Mouse (Mus musculus) olfactory bulb, adult 2 months (tissue): ENCODE measurements around the gene Rapgef2. TPM values are rescaled to one million over a fixed set of nuclear protein-coding genes. Genes with fewer than 3 reads are reported as not detected.

Source experiments
- H3K27ac ChIP-seq: fragments of 200-500 bp; 2 replicates; pipeline ENCODE4 v1.5.1; 2012; ENCODE audit warnings: low read depth, low read length; ENCODE audit not compliant: insufficient read depth
- H3K4me1 ChIP-seq: fragments of 200-500 bp; 2 replicates; pipeline ENCODE4 v1.6.1; 2012; ENCODE audit warnings: low read length; ENCODE audit not compliant: control insufficient read depth, insufficient read depth
- H3K4me3 ChIP-seq: fragments of 200-500 bp; 2 replicates; pipeline ENCODE4 v1.5.1; 2012; ENCODE audit warnings: mild to moderate bottlenecking, low read depth, low read length, moderate library complexity; ENCODE audit not compliant: insufficient read depth
- CTCF ChIP-seq: fragments of 200-500 bp; IDR thresholded peaks from 2 replicates; pipeline ENCODE4 v1.5.1; 2012; ENCODE audit warnings: low read depth, mild to moderate bottlenecking, low read length, moderate library complexity; ENCODE audit not compliant: insufficient read depth
- POLR2A ChIP-seq: fragments of 200-500 bp; IDR thresholded peaks from 2 replicates; pipeline ENCODE4 v1.6.1; 2012; ENCODE audit warnings: mild to moderate bottlenecking, low read depth, low read length, moderate library complexity; ENCODE audit not compliant: insufficient read depth
- WGBS: fragments of 180-500 bp; shearing (Covaris S2); methylation state at CpG from one replicate; pipeline ENCODE4 v1.1.7; 2018; 5-methylcytosine and 5-hydroxymethylcytosine counted together
- polyA plus RNA-seq: library from polyadenylated mRNA; stranded (reverse); fragments of >200 nt; gene quantifications from 2 replicates; pipeline ENCODE4 v1.2.4, GENCODE M21; 2012; ENCODE audit warnings: low replicate concordance; ENCODE audit not compliant: missing spikeins, insufficient read depth, insufficient read length

Gene Rapgef2
- polyA plus RNA-seq, 1 experiment, result 61.7 TPM

- WGBS, result 44% methylated on average over 7 of the region's 7 CpGs
- TF ChIP-seq CTCF (no peak), POLR2A (no peak)
Observed at GRCm38 (mm10) chr3:79121391-79121790, 164.9 kb downstream of the Rapgef2 start.

GRCm38 (mm10) chr3:79119983-79120382 lies 166.3 kb downstream of the Rapgef2 start:
- 92% methylated on average over 12 of the region's 12 CpGs for WGBS

More at GRCm38 (mm10) chr3:79121391-79121790, 164.9 kb downstream of the Rapgef2 start:
- Histone ChIP-seq H3K4me3 (no peak overlapping the region), H3K4me1 (no peaks in the 10 kb centered on the region), H3K27ac (peak overlapping the region; percentile 2; the same call in 1 of the 2 replicates)

GRCm38 (mm10) chr3:79110153-79110552 lies 176.2 kb downstream of the Rapgef2 start:
- 96% methylated on average over 6 of the region's 6 CpGs for WGBS
- Histone ChIP-seq H3K27ac (no peak overlapping the region), H3K4me1 (peaks cover 7% of the 10 kb centered on the region), H3K4me3 (no peak overlapping the region)
- TF ChIP-seq POLR2A (no peak), CTCF (no peak)

More at GRCm38 (mm10) chr3:79119983-79120382, 166.3 kb downstream of the Rapgef2 start:
- TF ChIP-seq POLR2A, result no peak
- no peak for TF ChIP-seq CTCF
- Histone ChIP-seq H3K4me1 (no peaks in the 10 kb centered on the region), H3K4me3 (no peak overlapping the region), H3K27ac (no peak overlapping the region)

DNA sequence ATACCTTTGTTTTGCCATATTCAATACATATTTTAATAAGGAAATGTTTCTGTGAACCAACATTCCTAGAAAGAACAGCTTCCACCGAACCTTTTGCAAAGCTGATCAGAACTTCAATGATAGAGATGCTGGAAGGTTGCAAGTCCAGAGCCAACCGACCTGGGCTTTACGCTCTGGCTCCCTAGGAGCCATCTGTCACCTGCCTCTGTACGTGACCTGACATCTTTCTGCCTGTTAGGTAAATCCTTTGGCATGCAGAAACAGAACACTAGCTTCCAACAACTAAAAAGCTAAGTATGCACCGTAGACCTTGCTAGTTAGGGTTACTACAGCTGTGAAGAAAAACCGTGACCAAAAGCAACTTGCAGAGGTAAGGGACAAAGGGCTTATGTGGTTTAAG lies 178.1 kb downstream of the Rapgef2 start:
- WGBS, result 92% methylated on average over 6 of the region's 6 CpGs
- TF ChIP-seq POLR2A, result no peak
- Histone ChIP-seq H3K4me1 (peaks cover 8% of the 10 kb centered on the region), H3K4me3 (no peak overlapping the region), H3K27ac (no peak overlapping the region)

DNA sequence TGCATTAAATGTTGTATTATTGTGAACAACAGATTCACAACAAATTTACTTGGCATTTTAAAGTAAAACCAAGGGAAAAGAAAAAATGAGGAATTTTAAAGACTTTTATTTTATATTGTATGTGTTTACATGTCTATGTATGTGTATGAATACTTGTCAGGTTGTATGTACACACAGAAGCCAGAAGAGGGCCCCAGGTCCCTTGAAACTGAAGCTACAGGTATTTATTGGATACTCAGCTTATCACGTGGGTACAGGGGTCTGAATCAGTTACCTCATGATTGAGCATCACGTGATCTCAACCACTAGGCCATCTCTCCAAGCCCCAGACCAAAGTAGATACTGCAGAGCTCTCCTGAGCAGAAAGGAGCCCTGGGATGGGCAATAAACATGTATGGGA lies 180.0 kb downstream of the Rapgef2 start:
- no peak overlapping the region for H3K27ac ChIP-seq
- H3K4me3 ChIP-seq, result no peak overlapping the region
- no peak for TF ChIP-seq POLR2A
- TF ChIP-seq CTCF, result no peak
- WGBS, result 78% methylated on average over 2 of the region's 2 CpGs
- H3K4me1 ChIP-seq, result peaks cover 8% of the 10 kb centered on the region

DNA sequence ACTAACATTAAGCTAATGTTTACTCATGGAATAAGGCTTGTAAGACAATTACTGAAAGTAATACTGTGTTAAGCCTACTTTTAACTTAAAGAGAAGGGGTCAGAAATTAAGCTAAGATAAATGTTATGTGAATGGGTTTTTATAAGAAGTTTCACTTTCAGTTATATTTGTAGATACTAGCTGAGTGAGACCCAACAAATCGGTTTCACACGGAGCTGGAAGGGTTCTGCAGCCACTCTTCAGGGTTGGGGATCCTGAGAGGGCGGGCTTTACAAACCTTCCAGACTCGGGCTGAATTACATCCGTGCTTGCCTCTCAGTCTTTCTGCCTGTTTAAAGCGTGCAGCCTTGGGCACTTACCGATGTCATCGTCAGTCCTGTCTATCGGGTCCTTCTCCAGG lies 182.7 kb downstream of the Rapgef2 start:
- no peak overlapping the region for H3K27ac ChIP-seq
- peaks cover 9% of the 10 kb centered on the region for H3K4me1 ChIP-seq
- no peak overlapping the region for H3K4me3 ChIP-seq
- 88% methylated on average over 9 of the region's 9 CpGs for WGBS
- TF ChIP-seq CTCF, result no peak
- TF ChIP-seq POLR2A, result no peak

DNA sequence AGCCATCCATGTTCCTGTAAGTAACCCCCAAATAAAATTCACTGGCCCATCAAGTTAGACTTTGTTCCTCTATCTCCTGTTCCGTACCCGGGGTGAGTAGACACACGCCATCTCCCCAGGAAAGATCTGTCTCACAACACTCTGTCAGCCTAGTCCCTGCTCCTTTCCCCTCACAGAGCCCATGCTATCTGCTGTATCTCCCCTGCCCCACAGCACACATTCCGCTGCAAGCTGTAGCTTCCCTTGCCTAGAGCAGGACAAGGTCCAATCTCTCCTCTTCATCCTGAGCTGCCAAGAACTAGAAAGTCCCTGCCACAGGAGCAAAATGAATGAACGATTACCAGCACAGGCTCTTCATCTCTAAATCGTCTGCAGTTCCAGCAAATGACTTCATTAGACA lies 184.6 kb downstream of the Rapgef2 start:
- Histone ChIP-seq H3K4me1 (peaks cover 9% of the 10 kb centered on the region), H3K27ac (no peak overlapping the region), H3K4me3 (no peak overlapping the region)
- 72% methylated on average over 6 of the region's 6 CpGs for WGBS
- TF ChIP-seq CTCF, result no peak
- no peak for TF ChIP-seq POLR2A

- WGBS, result 75% methylated on average over 7 of the region's 7 CpGs
- H3K4me3 ChIP-seq, result no peak overlapping the region
- H3K4me1 ChIP-seq, result peaks cover 9% of the 10 kb centered on the region
- H3K27ac ChIP-seq, result no peak overlapping the region
- TF ChIP-seq POLR2A, result no peak
- TF ChIP-seq CTCF, result no peak
Observed at GRCm38 (mm10) chr3:79100831-79101230, 185.5 kb downstream of the Rapgef2 start.

DNA sequence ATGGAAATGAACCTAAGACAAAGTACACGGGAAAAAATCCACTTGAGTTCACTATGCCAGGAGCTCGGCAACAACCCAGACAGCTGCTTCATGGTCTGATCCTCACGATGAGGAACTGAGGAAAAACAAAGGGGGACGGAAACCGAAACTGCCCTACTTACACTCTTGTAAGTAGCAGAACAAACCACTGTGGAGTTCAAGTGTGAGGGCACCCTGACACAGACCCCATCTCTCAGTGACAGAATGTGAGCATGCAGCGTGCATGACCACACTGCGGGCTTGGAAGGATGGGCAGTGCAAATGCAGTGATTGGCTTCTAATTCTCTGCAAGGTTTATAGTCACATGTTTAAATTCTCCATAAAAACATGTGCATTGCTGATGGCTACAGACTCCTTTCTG lies 197.2 kb downstream of the Rapgef2 start:
- no peak overlapping the region for H3K4me3 ChIP-seq
- TF ChIP-seq POLR2A (no peak), CTCF (no peak)
- 52% methylated on average over 7 of the region's 7 CpGs for WGBS
- no peaks in the 10 kb centered on the region for H3K4me1 ChIP-seq
- no peak overlapping the region for H3K27ac ChIP-seq

DNA sequence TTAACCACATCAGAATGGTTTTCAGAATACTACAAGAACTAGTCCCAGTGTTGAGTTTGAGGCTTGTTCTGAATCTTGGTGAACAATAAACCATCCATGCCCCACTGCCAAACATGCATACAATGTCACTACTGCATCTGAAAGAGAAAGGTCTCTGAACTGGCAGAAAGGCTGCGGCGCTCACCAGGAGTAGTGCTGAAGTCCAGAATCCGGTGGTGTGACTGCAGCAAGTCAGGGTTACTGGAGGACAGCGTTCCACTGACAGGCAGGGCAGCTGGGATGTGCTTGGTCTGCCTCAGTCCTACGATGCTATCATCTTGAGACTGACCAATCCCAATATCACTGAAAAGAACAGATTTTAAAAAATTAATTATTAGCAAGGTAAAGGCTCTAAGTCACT lies 197.9 kb downstream of the Rapgef2 start:
- no peak for TF ChIP-seq POLR2A
- no peak for TF ChIP-seq CTCF
- H3K4me3 ChIP-seq, result no peak overlapping the region
- no peaks in the 10 kb centered on the region for H3K4me1 ChIP-seq
- WGBS, result 76% methylated on average over 5 of the region's 5 CpGs
- no peak overlapping the region for H3K27ac ChIP-seq
